Mouse (Mus musculus) liver, embryonic 14.5 days (tissue): ENCODE data around the gene Rfxank. TPM values are rescaled to one million over a fixed set of nuclear protein-coding genes. Genes with fewer than 3 reads are reported as not detected.
A peak's percentile ranks its signal among the peaks of the same experiment; 100 is the strongest.

Experiments
- ATAC-seq: fragments of 200-750 bp; cut with Nextera tagmentation; 2 replicates; pipeline ENCODE4 v1.8.0; 2017; ENCODE audit warnings: moderate number of reproducible peaks, mild to moderate bottlenecking, moderate library complexity; ENCODE audit not compliant: insufficient read depth
- DNase-seq, 3 experiments: peaks; one replicate each; pipeline ENCODE4 v3.0.0-alpha.2; 2012 to 2013; ENCODE audit warnings: low read depth in 3 of 3, low spot score in 3 of 3
- H3K27ac ChIP-seq: fragments of 300-500 bp; sonication (generic); 2 replicates; pipeline ENCODE4 v1.5.1; 2014; ENCODE audit warnings: moderate library complexity, mild to moderate bottlenecking, control low read depth, inconsistent platforms
- H3K27me3 ChIP-seq: fragments of 300-500 bp; sonication (generic); 2 replicates; pipeline ENCODE4 v1.6.1; 2014; ENCODE audit warnings: mild to moderate bottlenecking, low read length, moderate library complexity; ENCODE audit not compliant: control insufficient read depth, insufficient read depth
- H3K36me3 ChIP-seq: fragments of 300-500 bp; sonication (generic); replicated peaks from 2 replicates; pipeline ENCODE4 v1.6.1; 2014; ENCODE audit warnings: low read depth; ENCODE audit not compliant: control insufficient read depth, insufficient read depth
- H3K4me1 ChIP-seq, 2 experiments: fragments of 200-500 bp in 1 of 2; fragments of 300-500 bp in 1 of 2; sonication (generic) in 1 of 2; replicated peaks; 2 replicates each; pipeline ENCODE4 v1.6.1; 2012 to 2014; ENCODE audit warnings: antibody characterized with exemption in 1 of 2, inconsistent platforms in 1 of 2, low read length in 1 of 2; ENCODE audit not compliant: control insufficient read depth in 2 of 2, insufficient read depth in 2 of 2
- H3K4me2 ChIP-seq: fragments of 300-500 bp; sonication (generic); 2 replicates; pipeline ENCODE4 v1.6.1; 2014; ENCODE audit warnings: low read depth, mild to moderate bottlenecking, control low read depth, moderate library complexity
- H3K4me3 ChIP-seq, 2 experiments: fragments of 200-500 bp in 1 of 2; fragments of 300-500 bp in 1 of 2; sonication (generic) in 1 of 2; 2 replicates each; pipeline ENCODE4 v1.5.1; 2012 to 2014; ENCODE audit warnings: low read depth in 2 of 2, low read length in 2 of 2, mild to moderate bottlenecking in 2 of 2, control low read depth in 1 of 2, inconsistent platforms in 1 of 2, moderate library complexity in 1 of 2; ENCODE audit not compliant: insufficient read depth in 1 of 2
- H3K9ac ChIP-seq: fragments of 300-500 bp; sonication (generic); replicated peaks from 2 replicates; pipeline ENCODE4 v1.6.1; 2014; ENCODE audit warnings: mild to moderate bottlenecking, control low read depth, moderate library complexity
- H3K9me3 ChIP-seq: fragments of 300-500 bp; sonication (generic); 2 replicates; pipeline ENCODE4 v1.6.1; 2016; ENCODE audit warnings: low read length, mixed read lengths; ENCODE audit not compliant: control insufficient read depth
- CTCF ChIP-seq: IDR thresholded peaks from 2 replicates; pipeline ENCODE4 v1.5.1; 2016; ENCODE audit warnings: antibody characterized with exemption, low read depth, control low read depth
- EP300 ChIP-seq: IDR thresholded peaks from 2 replicates; pipeline ENCODE4 v1.6.1; 2016; ENCODE audit warnings: antibody characterized with exemption, low read depth
- WGBS: fragments of 180-500 bp; shearing (Covaris S2); extraction: QIAGEN DNeasy Blood & Tissue Kit; methylation state at CpG from one replicate; pipeline ENCODE4 v1.1.7; 2014; ENCODE audit not compliant: insufficient replicate concordance; 5-methylcytosine and 5-hydroxymethylcytosine counted together
- microRNA-seq: library from miRNA; unstranded; fragments of <30 nt; microRNA quantifications from one replicate; pipeline ENCODE4, GENCODE M21; 2016
- polyA plus RNA-seq, 2 experiments: library from polyadenylated mRNA; depleted of rRNA in 1 of 2; stranded (reverse) in 1 of 2; unstranded in 1 of 2; fragments of >200 nt; fragmentation: Nextera tagmentation in 1 of 2; extraction: Ambion mirVana in 1 of 2; gene quantifications; 2 replicates each; pipeline versions ENCODE4 v1.2.1 to v1.2.3; 2012 to 2014

Gene Rfxank
- polyA plus RNA-seq, 2 experiments, result 6.1 to 6.4 TPM

GRCm38 (mm10) chr8:70084191-70085065, 54.5 kb downstream of the Rfxank start:
- no peak for TF ChIP-seq EP300
- 0 out of 2 replicates have a peak, but pooled peaks have one; percentile 21 for TF ChIP-seq CTCF
- Histone ChIP-seq H3K4me3 (peak overlapping the region; percentile 10 to 37; a peak in 3 of 4 replicates), H3K4me1 (no peaks in the 10 kb centered on the region), H3K27me3 (peaks cover 69% of the 10 kb centered on the region), H3K9me3 (no peaks in the 10 kb centered on the region), H3K36me3 (no peaks in the 10 kb centered on the region), H3K9ac (no peak overlapping the region), H3K27ac (no peak overlapping the region), H3K4me2 (peak overlapping the region; percentile 47)
- ATAC-seq (no peak), DNase-seq (no peak)
- 4% methylated on average over 71 of the region's 71 CpGs for WGBS

- DNase-seq, result no peak
- H3K27me3 ChIP-seq, result peaks cover 58% of the 10 kb centered on the region
- TF ChIP-seq CTCF (no peak), EP300 (no peak)
- WGBS, result 2% methylated on average over 26 of the region's 26 CpGs
- no peaks in the 10 kb centered on the region for H3K36me3 ChIP-seq
- ATAC-seq, result no peak
- no peaks in the 10 kb centered on the region for H3K4me1 ChIP-seq
- H3K4me2 ChIP-seq, result peak within 1 kb of the TSS; percentile 47
- H3K4me3 ChIP-seq, result peak within 1 kb of the TSS; percentile 10 to 37; a peak in 3 of 4 replicates
- no peak within 1 kb of the TSS for H3K27ac ChIP-seq
- H3K9ac ChIP-seq, result no peak within 1 kb of the TSS
- no peaks in the 10 kb centered on the region for H3K9me3 ChIP-seq
These were observed 55.7 kb downstream of the Rfxank start, which contains the start of gene Hapln4 for GRCm38 (mm10) chr8:70083285-70083684. Gene Hapln4, plus strand, starts transcription at chr8:70083457.

GRCm38 (mm10) chr8:70081976-70082375, 57.0 kb downstream of the Rfxank start:
- Histone ChIP-seq H3K9ac (no peak overlapping the region), H3K9me3 (no peaks in the 10 kb centered on the region), H3K36me3 (no peaks in the 10 kb centered on the region), H3K4me1 (no peaks in the 10 kb centered on the region), H3K27me3 (peaks cover 45% of the 10 kb centered on the region), H3K4me3 (no peak overlapping the region), H3K4me2 (no peak overlapping the region), H3K27ac (no peak overlapping the region)
- ATAC-seq (no peak), DNase-seq (no peak)
- TF ChIP-seq EP300, result no peak
- TF ChIP-seq CTCF, result no peak
- WGBS, result 59% methylated on average over 2 of the region's 2 CpGs

Small RNAs within 50 kb of the gene (microRNA-seq; reads per million reads assigned to microRNA genes)
- gene Mir7066, result not detected

Other genes starting within 250 kb of the Rfxank start
- 0.41 and 0.50 TPM in 2 replicates for gene Tssk6, start 237.0 kb downstream of the Rfxank start, polyA plus RNA-seq (2012; rRNA removed)
- 1.7 and 1.9 TPM in 2 replicates for gene Tssk6, start 237.0 kb downstream of the Rfxank start, polyA plus RNA-seq (2014; fragmentation: Nextera tagmentation; extraction: Ambion mirVana)
- 26.2 and 44.8 TPM in 2 replicates for gene Ndufa13, start 236.6 kb downstream of the Rfxank start, polyA plus RNA-seq (2012; rRNA removed)
- gene Ndufa13, start 236.6 kb downstream of the Rfxank start, polyA plus RNA-seq (2014; fragmentation: Nextera tagmentation; extraction: Ambion mirVana), result 109 and 113 TPM in 2 replicates
- gene Yjefn3, start 236.4 kb downstream of the Rfxank start, polyA plus RNA-seq (2012; rRNA removed), result 0.30 and 0.36 TPM in 2 replicates
- 0.77 and 0.79 TPM in 2 replicates for gene Yjefn3, start 236.4 kb downstream of the Rfxank start, polyA plus RNA-seq (2014; fragmentation: Nextera tagmentation; extraction: Ambion mirVana)
- 18.3 and 19.2 TPM in 2 replicates for gene Gatad2a, start 142.8 kb downstream of the Rfxank start, polyA plus RNA-seq (2012; rRNA removed)
- 22.7 and 32.9 TPM in 2 replicates for gene Gatad2a, start 142.8 kb downstream of the Rfxank start, polyA plus RNA-seq (2014; fragmentation: Nextera tagmentation; extraction: Ambion mirVana)
- 19.2 and 19.4 TPM in 2 replicates for gene Mau2, start 96.4 kb downstream of the Rfxank start, polyA plus RNA-seq (2012; rRNA removed)
- 15.6 and 19.6 TPM in 2 replicates for gene Mau2, start 96.4 kb downstream of the Rfxank start, polyA plus RNA-seq (2014; fragmentation: Nextera tagmentation; extraction: Ambion mirVana)
- gene Sugp1, start 96.3 kb downstream of the Rfxank start, polyA plus RNA-seq (2012; rRNA removed), result 4.7 and 6.2 TPM in 2 replicates
- 8.8 and 10.3 TPM in 2 replicates for gene Sugp1, start 96.3 kb downstream of the Rfxank start, polyA plus RNA-seq (2014; fragmentation: Nextera tagmentation; extraction: Ambion mirVana)
- gene Tm6sf2, start 66.2 kb downstream of the Rfxank start, polyA plus RNA-seq (2012; rRNA removed), result 1.2 and 1.3 TPM in 2 replicates
- gene Tm6sf2, start 66.2 kb downstream of the Rfxank start, polyA plus RNA-seq (2014; fragmentation: Nextera tagmentation; extraction: Ambion mirVana), result 0.85 and 1.3 TPM in 2 replicates
- 0.05 and 0.06 TPM in 2 replicates for gene Hapln4, start 55.7 kb downstream of the Rfxank start, polyA plus RNA-seq (2012; rRNA removed)
- gene Hapln4, start 55.7 kb downstream of the Rfxank start, polyA plus RNA-seq (2014; fragmentation: Nextera tagmentation; extraction: Ambion mirVana), result not detected in 2 replicates
- 0.01 and 0.11 TPM in 2 replicates for gene Ncan, start 18.3 kb downstream of the Rfxank start, polyA plus RNA-seq (2012; rRNA removed)
- not detected in 2 replicates for gene Ncan, start 18.3 kb downstream of the Rfxank start, polyA plus RNA-seq (2014; fragmentation: Nextera tagmentation; extraction: Ambion mirVana)
- 9.3 and 11.1 TPM in 2 replicates for gene Nr2c2ap, start 7.8 kb downstream of the Rfxank start, polyA plus RNA-seq (2012; rRNA removed)
- 11.8 and 12.0 TPM in 2 replicates for gene Nr2c2ap, start 7.8 kb downstream of the Rfxank start, polyA plus RNA-seq (2014; fragmentation: Nextera tagmentation; extraction: Ambion mirVana)
- 27.0 and 27.1 TPM in 2 replicates for gene Borcs8, start 345 bp upstream of the Rfxank start, polyA plus RNA-seq (2012; rRNA removed)
- gene Borcs8, start 345 bp upstream of the Rfxank start, polyA plus RNA-seq (2014; fragmentation: Nextera tagmentation; extraction: Ambion mirVana), result 25.1 and 25.4 TPM in 2 replicates
- 0.03 and 0.04 TPM in 2 replicates for gene Mef2b, start 557 bp upstream of the Rfxank start, polyA plus RNA-seq (2012; rRNA removed)
- not detected in 2 replicates for gene Mef2b, start 557 bp upstream of the Rfxank start, polyA plus RNA-seq (2014; fragmentation: Nextera tagmentation; extraction: Ambion mirVana)
- 33.0 and 38.0 TPM in 2 replicates for gene Tmem161a, start 33.2 kb upstream of the Rfxank start, polyA plus RNA-seq (2012; rRNA removed)
- gene Tmem161a, start 33.2 kb upstream of the Rfxank start, polyA plus RNA-seq (2014; fragmentation: Nextera tagmentation; extraction: Ambion mirVana), result 15.6 TPM in 2 replicates
- gene Slc25a42, start 73.2 kb upstream of the Rfxank start, polyA plus RNA-seq (2012; rRNA removed), result 14.7 and 16.1 TPM in 2 replicates
- 3.3 and 4.5 TPM in 2 replicates for gene Slc25a42, start 73.2 kb upstream of the Rfxank start, polyA plus RNA-seq (2014; fragmentation: Nextera tagmentation; extraction: Ambion mirVana)
- gene Sugp2, start 95.1 kb upstream of the Rfxank start, polyA plus RNA-seq (2012; rRNA removed), result 14.1 and 17.3 TPM in 2 replicates
- 7.5 and 9.9 TPM in 2 replicates for gene Sugp2, start 95.1 kb upstream of the Rfxank start, polyA plus RNA-seq (2014; fragmentation: Nextera tagmentation; extraction: Ambion mirVana)
- 12.4 and 13.5 TPM in 2 replicates for gene Armc6, start 95.3 kb upstream of the Rfxank start, polyA plus RNA-seq (2012; rRNA removed)
- 10.5 and 12.0 TPM in 2 replicates for gene Armc6, start 95.3 kb upstream of the Rfxank start, polyA plus RNA-seq (2014; fragmentation: Nextera tagmentation; extraction: Ambion mirVana)
- 5.5 and 6.5 TPM in 2 replicates for gene Homer3, start 143.7 kb upstream of the Rfxank start, polyA plus RNA-seq (2012; rRNA removed)
- gene Homer3, start 143.7 kb upstream of the Rfxank start, polyA plus RNA-seq (2014; fragmentation: Nextera tagmentation; extraction: Ambion mirVana), result 3.9 and 4.2 TPM in 2 replicates
- 17.9 and 20.3 TPM in 2 replicates for gene Ddx49, start 163.3 kb upstream of the Rfxank start, polyA plus RNA-seq (2012; rRNA removed)
- gene Ddx49, start 163.3 kb upstream of the Rfxank start, polyA plus RNA-seq (2014; fragmentation: Nextera tagmentation; extraction: Ambion mirVana), result 20.8 and 22.3 TPM in 2 replicates
- 138 and 180 TPM in 2 replicates for gene Cope, start 163.4 kb upstream of the Rfxank start, polyA plus RNA-seq (2012; rRNA removed)
- 164 and 171 TPM in 2 replicates for gene Cope, start 163.4 kb upstream of the Rfxank start, polyA plus RNA-seq (2014; fragmentation: Nextera tagmentation; extraction: Ambion mirVana)
- 0.09 and 0.14 TPM in 2 replicates for gene Cers1, start 176.6 kb upstream of the Rfxank start, polyA plus RNA-seq (2012; rRNA removed)
- not detected in 2 replicates for gene Cers1, start 176.6 kb upstream of the Rfxank start, polyA plus RNA-seq (2014; fragmentation: Nextera tagmentation; extraction: Ambion mirVana)
- gene Gdf1, start 190.7 kb upstream of the Rfxank start, polyA plus RNA-seq (2012; rRNA removed), result 0.16 and 0.22 TPM in 2 replicates
- not detected in 2 replicates for gene Gdf1, start 190.7 kb upstream of the Rfxank start, polyA plus RNA-seq (2014; fragmentation: Nextera tagmentation; extraction: Ambion mirVana)
- gene Upf1, start 214.1 kb upstream of the Rfxank start, polyA plus RNA-seq (2012; rRNA removed), result 12.3 and 14.1 TPM in 2 replicates
- gene Upf1, start 214.1 kb upstream of the Rfxank start, polyA plus RNA-seq (2014; fragmentation: Nextera tagmentation; extraction: Ambion mirVana), result 9.3 and 11.6 TPM in 2 replicates
- gene Comp, start 234.4 kb upstream of the Rfxank start, polyA plus RNA-seq (2012; rRNA removed), result 0.39 and 0.47 TPM in 2 replicates
- gene Comp, start 234.4 kb upstream of the Rfxank start, polyA plus RNA-seq (2014; fragmentation: Nextera tagmentation; extraction: Ambion mirVana), result 0.29 and 0.85 TPM in 2 replicates